Mouse (Mus musculus): Measurements from ENCODE around the gene Slc22a20. TPM values are rescaled to one million over a fixed set of nuclear protein-coding genes. Genes with fewer than 3 reads are reported as not detected.
A peak's percentile ranks its signal among the peaks of the same experiment; 100 is the strongest.

Slc22a20 gene
- total RNA-seq, 2 experiments from 2014 or later = not detected

DNA sequence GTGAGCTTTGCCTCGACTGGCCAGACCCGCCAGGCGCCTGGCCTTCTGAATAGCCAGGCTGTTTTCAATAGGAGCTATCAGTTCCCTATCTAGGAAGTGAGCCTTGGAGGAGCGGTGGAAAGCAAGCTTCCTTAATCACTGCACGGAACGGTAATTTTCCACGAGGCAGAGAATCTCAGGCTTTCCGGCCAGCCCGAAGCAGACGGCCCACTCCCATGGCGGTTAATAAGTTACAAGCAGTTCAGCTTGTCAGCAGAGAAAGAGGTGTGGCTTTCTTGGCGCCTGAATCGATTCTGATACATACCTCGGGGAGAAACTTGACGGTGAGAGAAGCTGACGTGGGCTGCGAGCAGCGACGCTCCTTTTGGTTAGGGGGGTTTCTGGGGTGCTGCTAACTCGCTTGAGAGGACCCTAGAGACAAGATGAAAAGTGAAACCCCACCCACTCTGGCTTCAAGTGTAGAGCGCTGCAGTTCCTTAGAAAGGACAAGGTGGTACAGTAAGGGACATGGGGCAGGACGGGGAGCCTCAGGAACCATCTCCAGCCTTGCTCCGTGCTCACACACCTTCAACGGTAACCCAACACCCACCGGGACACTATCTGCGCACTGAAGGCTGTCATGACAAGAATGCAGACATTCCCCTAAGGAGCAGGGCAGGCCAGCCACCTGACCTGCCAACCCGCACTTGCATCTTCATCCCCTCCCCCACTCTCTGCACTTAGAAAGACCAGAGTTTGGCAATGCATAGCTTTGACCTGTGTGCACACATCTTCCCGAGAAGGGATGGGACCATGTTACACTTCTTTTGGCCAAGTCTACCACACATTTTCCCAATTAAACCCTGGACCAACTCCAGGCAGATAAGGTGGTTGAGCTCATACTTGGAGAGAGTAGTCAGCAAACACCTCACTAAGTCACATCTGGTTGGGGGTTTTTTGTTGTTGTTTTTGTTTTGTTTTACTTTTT lies 30.0 kb downstream of the Slc22a20 start:
- no peak for ATAC-seq (replicated peaks; ENCODE audit: low FRiP score, low TSS enrichment, poor library complexity, severe bottlenecking)

- ATAC-seq (replicated peaks; ENCODE audit: low FRiP score, low TSS enrichment, poor library complexity, severe bottlenecking) = no peak
Observed at GRCm38 (mm10) chr19:5954936-5955335, 31.0 kb downstream of the Slc22a20 start.

DNA sequence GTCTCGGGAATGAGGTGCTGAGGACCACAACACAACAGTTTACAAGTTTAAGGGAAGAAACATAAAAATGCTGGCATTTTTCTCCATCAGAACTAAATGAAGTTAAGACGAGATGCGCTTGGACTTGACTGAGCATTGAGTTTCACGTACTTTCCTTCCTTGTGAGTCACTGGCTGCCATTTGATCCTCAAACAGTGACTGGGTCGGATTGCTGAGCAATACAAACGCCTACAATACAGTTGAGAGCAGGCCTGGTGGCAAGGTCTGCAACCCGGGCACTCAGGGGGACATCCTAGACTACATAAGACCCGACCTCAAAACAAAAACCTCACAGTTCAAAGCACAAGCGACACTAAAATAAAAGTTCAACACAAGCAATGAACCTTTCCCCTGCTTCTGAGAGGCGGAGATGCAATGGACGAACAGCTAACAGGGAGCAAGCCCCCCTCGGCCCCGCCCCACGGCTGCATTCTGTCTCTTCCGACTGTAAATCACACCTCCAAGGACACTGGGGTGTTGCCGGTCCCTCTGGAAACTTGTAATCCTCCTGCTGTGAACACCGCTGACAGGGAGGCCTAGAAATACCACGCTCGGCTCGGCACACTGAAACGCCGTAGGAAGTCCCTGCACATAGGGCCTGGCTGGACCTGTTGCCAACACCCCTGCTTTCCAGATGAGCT lies 31.8 kb downstream of the Slc22a20 start:
- ATAC-seq (replicated peaks; ENCODE audit: low FRiP score, low TSS enrichment, poor library complexity, severe bottlenecking) = no peak

- no peak for ATAC-seq (replicated peaks; ENCODE audit: low FRiP score, low TSS enrichment, poor library complexity, severe bottlenecking)
Observed at GRCm38 (mm10) chr19:5953201-5953770, 32.7 kb downstream of the Slc22a20 start.

GRCm38 (mm10) chr19:5952071-5952691 lies 33.8 kb downstream of the Slc22a20 start:
- ATAC-seq (replicated peaks; ENCODE audit: low FRiP score, low TSS enrichment, poor library complexity, severe bottlenecking) = no peak

GRCm38 (mm10) chr19:5951631-5952030 lies 34.3 kb downstream of the Slc22a20 start:
- no peak for ATAC-seq (replicated peaks; ENCODE audit: low FRiP score, low TSS enrichment, poor library complexity, severe bottlenecking)

DNA sequence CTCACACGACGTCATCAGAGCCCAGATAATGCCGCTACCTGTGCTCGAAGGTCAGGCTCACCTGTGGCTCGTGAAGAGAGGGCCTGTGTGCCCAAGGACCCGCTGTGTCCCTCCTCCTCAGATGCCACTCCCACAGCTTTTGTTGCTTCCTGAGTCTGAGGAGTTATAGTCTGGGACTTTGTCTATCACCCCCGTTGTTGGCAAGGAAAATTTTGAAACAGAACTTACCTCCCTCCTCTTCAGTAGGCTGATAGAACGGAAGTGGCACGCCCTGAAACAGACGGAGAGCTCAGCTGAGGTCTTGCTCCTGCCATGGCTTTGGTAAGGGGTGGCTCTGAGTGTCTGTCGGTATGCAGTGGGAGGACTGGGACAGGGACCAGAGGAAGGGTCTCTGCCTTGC lies 35.7 kb downstream of the Slc22a20 start:
- ATAC-seq (replicated peaks; ENCODE audit: low FRiP score, low TSS enrichment, poor library complexity, severe bottlenecking) = no peak

DNA sequence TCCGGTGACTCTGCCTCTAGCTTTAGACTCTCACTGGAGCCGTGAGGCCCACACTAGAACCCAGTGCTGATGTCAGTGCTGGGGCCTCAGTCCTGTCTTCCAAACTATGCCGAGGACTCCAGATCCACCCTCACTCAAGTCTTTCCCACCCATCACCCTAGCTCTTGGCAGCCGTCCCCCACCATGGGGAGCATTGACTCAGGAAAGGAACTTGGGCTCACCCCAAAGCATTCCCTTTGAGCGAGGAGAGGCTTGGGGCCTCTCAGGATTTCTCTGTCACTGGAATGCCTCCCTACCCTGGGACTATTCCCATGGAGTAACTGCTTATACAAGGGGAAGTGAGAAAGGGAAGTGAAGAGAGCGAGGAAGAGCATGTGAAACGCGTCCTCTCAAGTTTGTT lies 40.1 kb downstream of the Slc22a20 start:
- no peak for ATAC-seq (replicated peaks; ENCODE audit: low FRiP score, low TSS enrichment, poor library complexity, severe bottlenecking)

- ATAC-seq (replicated peaks; ENCODE audit: low FRiP score, low TSS enrichment, poor library complexity, severe bottlenecking) = peak; percentile 63
Observed at GRCm38 (mm10) chr19:5945027-5945426, 40.9 kb downstream of the Slc22a20 start.

GRCm38 (mm10) chr19:5944145-5944544 lies 41.8 kb downstream of the Slc22a20 start:
- no peak for ATAC-seq (replicated peaks; ENCODE audit: low FRiP score, low TSS enrichment, poor library complexity, severe bottlenecking)

- ATAC-seq (replicated peaks; ENCODE audit: low FRiP score, low TSS enrichment, poor library complexity, severe bottlenecking) = no peak
Observed at GRCm38 (mm10) chr19:5943404-5943803, 42.5 kb downstream of the Slc22a20 start.

DNA sequence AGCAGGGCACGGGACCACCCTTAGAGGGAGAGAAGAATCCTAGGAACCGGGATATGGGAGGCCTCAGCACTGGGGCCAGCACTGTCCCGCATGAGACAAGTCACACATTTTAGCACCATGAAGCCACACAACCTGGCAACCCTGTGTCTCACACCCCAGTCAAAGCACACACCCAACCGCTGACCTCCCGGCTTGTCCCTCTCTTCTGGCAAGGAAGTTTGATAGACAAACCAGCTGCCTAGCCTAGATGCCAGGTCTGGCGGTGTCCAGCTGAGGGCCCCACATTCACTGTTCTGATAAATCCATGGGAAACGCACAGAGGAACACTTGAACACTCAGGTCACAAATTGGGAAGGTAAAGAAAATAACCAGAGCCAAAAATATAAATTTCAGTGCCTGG lies 43.4 kb downstream of the Slc22a20 start:
- no peak for ATAC-seq (replicated peaks; ENCODE audit: low FRiP score, low TSS enrichment, poor library complexity, severe bottlenecking)

- no peak for ATAC-seq (replicated peaks; ENCODE audit: low FRiP score, low TSS enrichment, poor library complexity, severe bottlenecking)
Observed at GRCm38 (mm10) chr19:5940656-5941055, 45.3 kb downstream of the Slc22a20 start.

GRCm38 (mm10) chr19:5940173-5940572 lies 45.8 kb downstream of the Slc22a20 start:
- ATAC-seq (replicated peaks; ENCODE audit: low FRiP score, low TSS enrichment, poor library complexity, severe bottlenecking) = no peak

DNA sequence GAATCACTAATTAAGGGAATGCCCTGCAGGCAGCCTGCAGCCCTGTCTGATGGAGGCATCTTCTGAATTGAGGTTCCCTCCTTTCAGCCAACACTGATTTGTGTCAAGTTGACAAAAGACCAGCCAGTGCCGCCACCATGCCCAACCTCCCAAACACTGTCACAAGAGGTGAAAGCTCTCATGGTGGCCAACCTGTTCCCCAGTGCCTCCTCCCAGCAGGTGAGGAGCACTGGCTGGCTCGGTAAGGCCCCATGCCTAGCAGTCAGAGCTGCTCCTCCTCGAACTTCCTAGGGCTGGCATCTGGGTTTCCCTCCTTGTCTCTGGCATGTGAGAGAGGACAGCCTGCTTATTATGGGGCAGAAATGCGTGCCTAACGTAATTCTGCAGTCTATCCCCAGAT lies 46.2 kb downstream of the Slc22a20 start:
- ATAC-seq (replicated peaks; ENCODE audit: low FRiP score, low TSS enrichment, poor library complexity, severe bottlenecking) = no peak

- no peak for ATAC-seq (replicated peaks; ENCODE audit: low FRiP score, low TSS enrichment, poor library complexity, severe bottlenecking)
Observed at GRCm38 (mm10) chr19:5938516-5938915, 47.4 kb downstream of the Slc22a20 start.

DNA sequence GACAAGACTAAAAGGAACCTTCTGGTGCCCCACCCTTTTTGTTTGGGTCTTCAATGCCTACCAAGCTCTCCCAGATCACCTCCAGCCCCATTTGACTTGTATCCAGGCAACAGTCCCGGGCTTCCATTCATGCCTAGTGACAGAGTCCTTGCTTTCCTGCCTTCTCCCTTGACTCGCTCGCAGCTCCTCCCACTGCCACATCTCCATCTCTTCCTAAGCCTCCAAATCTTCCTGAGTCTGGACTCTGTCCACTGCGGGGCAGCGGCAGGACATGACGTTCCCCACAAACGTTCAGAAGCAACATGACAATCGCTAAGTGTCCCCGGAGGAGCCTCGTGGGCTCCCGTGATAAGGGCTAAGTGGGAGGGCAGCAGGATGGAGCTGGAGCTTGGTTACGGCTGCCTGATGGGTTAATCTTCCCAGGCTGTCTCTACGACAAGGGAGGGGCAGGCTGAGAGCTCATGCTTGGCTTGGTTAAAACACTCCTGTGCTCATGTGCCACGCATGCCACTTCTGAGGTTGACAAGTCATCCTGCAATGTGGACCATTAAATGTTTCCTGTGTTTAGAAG lies 48.0 kb downstream of the Slc22a20 start:
- ATAC-seq (replicated peaks; ENCODE audit: low FRiP score, low TSS enrichment, poor library complexity, severe bottlenecking) = peak; percentile 92

GRCm38 (mm10) chr19:5937095-5937835 lies 48.7 kb downstream of the Slc22a20 start:
- ATAC-seq (replicated peaks; ENCODE audit: low FRiP score, low TSS enrichment, poor library complexity, severe bottlenecking) = no peak

DNA sequence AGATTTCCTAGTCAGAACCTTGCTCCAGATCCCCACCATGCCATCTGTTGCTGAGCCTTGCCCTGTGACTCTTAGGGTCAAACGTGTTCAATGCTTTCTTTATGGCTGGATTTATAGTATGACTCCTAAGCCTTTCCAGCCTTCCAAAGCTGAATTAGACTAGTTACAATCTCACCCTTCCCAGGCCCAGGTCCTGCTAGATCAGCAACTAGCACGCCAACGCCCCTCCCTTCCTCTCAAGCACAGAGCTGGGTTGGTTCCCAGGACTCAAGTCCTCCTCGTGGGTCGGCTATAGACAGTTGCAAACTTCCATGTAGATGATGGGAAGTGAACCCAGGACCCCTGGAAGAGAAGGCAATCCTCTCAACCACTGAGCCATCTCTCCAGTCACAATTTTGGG lies 50.3 kb downstream of the Slc22a20 start:
- no peak for ATAC-seq (replicated peaks; ENCODE audit: low FRiP score, low TSS enrichment, poor library complexity, severe bottlenecking)

Data from megakaryocyte-erythroid progenitor cell, adult 5-6 weeks (primary cell).